Mouse (Mus musculus): ENCODE measurements around the gene Dtx2.
"Not testable (repeated sequence)": the region's sequence is repeated elsewhere in the genome, so short reads cannot be mapped to it uniquely, and the experiment has no call there.

Dtx2 gene

GRCm38 (mm10) chr5:136063920-136064319, 69.3 kb downstream of the Dtx2 start:
- DNase-seq (ENCODE audit: low read depth, low spot score) = no peak

- not testable (repeated sequence) for DNase-seq (ENCODE audit: low read depth, low spot score)
Measured at GRCm38 (mm10) chr5:136066404-136067148, 72.0 kb downstream of the Dtx2 start.

- no peak for DNase-seq (ENCODE audit: low read depth, low spot score)
Measured at GRCm38 (mm10) chr5:136069411-136069810, 74.8 kb downstream of the Dtx2 start.

GRCm38 (mm10) chr5:136073051-136073450, 78.5 kb downstream of the Dtx2 start:
- no peak for DNase-seq (ENCODE audit: low read depth, low spot score)

- DNase-seq (ENCODE audit: low read depth, low spot score) = no peak
Measured at GRCm38 (mm10) chr5:136073526-136073925, 78.9 kb downstream of the Dtx2 start.

- no peak for DNase-seq (ENCODE audit: low read depth, low spot score)
Measured at GRCm38 (mm10) chr5:136075076-136075475, 80.5 kb downstream of the Dtx2 start.

GRCm38 (mm10) chr5:136076284-136076683, 81.7 kb downstream of the Dtx2 start:
- no peak for DNase-seq (ENCODE audit: low read depth, low spot score)

GRCm38 (mm10) chr5:136077001-136077550, 82.5 kb downstream of the Dtx2 start:
- DNase-seq (ENCODE audit: low read depth, low spot score) = no peak

GRCm38 (mm10) chr5:136078136-136078535, 83.5 kb downstream of the Dtx2 start:
- DNase-seq (ENCODE audit: low read depth, low spot score) = no peak

GRCm38 (mm10) chr5:136082345-136082744, 87.7 kb downstream of the Dtx2 start:
- DNase-seq (ENCODE audit: low read depth, low spot score) = no peak
